Mouse (Mus musculus) CH12.LX (cell line): ENCODE data around the gene Chpf. TPM values are rescaled to one million over a fixed set of nuclear protein-coding genes. Genes with fewer than 3 reads are reported as not detected.
A peak's percentile ranks its signal among the peaks of the same experiment; 100 is the strongest.

Experiments
- DNase-seq: peaks from one replicate; pipeline ENCODE4 v3.0.0-alpha.2; 2013; ENCODE audit errors: extremely low read depth
- H3K27ac ChIP-seq: 2 replicates; pipeline ENCODE4 v1.5.1; 2012; ENCODE audit warnings: low read depth, mild to moderate bottlenecking, control low read depth, moderate library complexity; ENCODE audit not compliant: insufficient read depth
- H3K27me3 ChIP-seq: replicated peaks from 2 replicates; pipeline ENCODE3; 2012; ENCODE audit warnings: inconsistent platforms
- H3K36me3 ChIP-seq, 2 experiments: replicated peaks in 1 of 2; 2 replicates each; pipeline versions ENCODE3 to v1.6.1; 2012; ENCODE audit warnings: inconsistent platforms in 1 of 2, low read length in 1 of 2, mild to moderate bottlenecking in 1 of 2, mixed read lengths in 1 of 2, moderate library complexity in 1 of 2; ENCODE audit not compliant: control insufficient read depth in 1 of 2, insufficient read depth in 1 of 2
- H3K4me1 ChIP-seq, 2 experiments: 2 replicates each; pipeline ENCODE4 v1.6.1; 2012; ENCODE audit warnings: inconsistent platforms in 1 of 2, moderate library complexity in 1 of 2; ENCODE audit not compliant: insufficient read depth in 2 of 2, control insufficient read depth in 1 of 2
- H3K4me2 ChIP-seq: 2 replicates; pipeline ENCODE4 v1.6.1; 2012; ENCODE audit warnings: low read depth, mild to moderate bottlenecking, control low read depth; ENCODE audit not compliant: poor library complexity, insufficient read depth, severe bottlenecking
- H3K4me3 ChIP-seq, 3 experiments: fragments of 150-350 bp in 1 of 3; sonication (generic) in 1 of 3; replicated peaks in 1 of 3; 2 replicates each; pipeline versions ENCODE3 to v1.5.1; 2011 to 2012; ENCODE audit warnings: low read depth in 2 of 3, low read length in 2 of 3, mild to moderate bottlenecking in 2 of 3, moderate library complexity in 2 of 3, control low read depth in 1 of 3, improper control_type of control experiment in 1 of 3, inconsistent platforms in 1 of 3, mixed read lengths in 1 of 3; ENCODE audit not compliant: poor library complexity in 1 of 3
- H3K79me2 ChIP-seq: replicated peaks from 2 replicates; pipeline ENCODE4 v1.6.1; 2012; ENCODE audit warnings: mild to moderate bottlenecking, moderate library complexity; ENCODE audit not compliant: control insufficient read depth, poor library complexity, insufficient read depth, severe bottlenecking; ENCODE audit errors: extremely low read depth
- H3K9ac ChIP-seq: 2 replicates; pipeline ENCODE4 v1.6.1; 2012; ENCODE audit warnings: low read depth, mild to moderate bottlenecking, control low read depth, moderate library complexity; ENCODE audit not compliant: insufficient read depth
- H3K9me3 ChIP-seq: replicated peaks from 2 replicates; pipeline ENCODE3; 2012; ENCODE audit warnings: low read length, inconsistent platforms, mixed read lengths
- BHLHE40 ChIP-seq: IDR thresholded peaks from 2 replicates; pipeline ENCODE4 v1.6.1; 2011; ENCODE audit warnings: mild to moderate bottlenecking, low read depth, low read length, improper control_type of control experiment
- CHD2 ChIP-seq: IDR thresholded peaks from 2 replicates; pipeline ENCODE4 v1.6.1; 2011; ENCODE audit warnings: low read length, improper control_type of control experiment
- CTCF ChIP-seq, 2 experiments: IDR thresholded peaks in 1 of 2; conservative IDR thresholded peaks in 1 of 2; 2 replicates each; pipeline ENCODE4 v1.5.1; 2011 to 2012; ENCODE audit warnings: low read depth in 2 of 2, low read length in 2 of 2, improper control_type of control experiment in 1 of 2, inconsistent platforms in 1 of 2, mild to moderate bottlenecking in 1 of 2, moderate library complexity in 1 of 2
- ELF1 ChIP-seq: IDR thresholded peaks from 2 replicates; pipeline ENCODE4 v1.6.1; 2014; ENCODE audit warnings: low read depth, mild to moderate bottlenecking, inconsistent platforms, low read length, improper control_type of control experiment
- EP300 ChIP-seq: IDR thresholded peaks from 2 replicates; pipeline ENCODE4 v1.6.1; 2011; ENCODE audit warnings: low read length, improper control_type of control experiment
- HCFC1 ChIP-seq: IDR thresholded peaks from 2 replicates; pipeline ENCODE4 v1.6.1; 2012; ENCODE audit warnings: low read depth, mild to moderate bottlenecking, inconsistent platforms, low read length, improper control_type of control experiment
- IRF4 ChIP-seq: IDR thresholded peaks from 2 replicates; pipeline ENCODE4 v1.6.1; 2014; ENCODE audit warnings: low read depth, mild to moderate bottlenecking, inconsistent platforms, low read length, improper control_type of control experiment
- MAFK ChIP-seq: IDR thresholded peaks from 2 replicates; pipeline ENCODE4 v1.6.1; 2011; ENCODE audit warnings: low read length, improper control_type of control experiment; ENCODE audit not compliant: insufficient replicate concordance
- MAX ChIP-seq: IDR thresholded peaks from 2 replicates; pipeline ENCODE4 v1.6.1; 2011; ENCODE audit warnings: low read length, improper control_type of control experiment
- MEF2A ChIP-seq: IDR thresholded peaks from 2 replicates; pipeline ENCODE4 v1.6.1; 2014; ENCODE audit warnings: low read depth, mild to moderate bottlenecking, inconsistent platforms, low read length, improper control_type of control experiment, borderline replicate concordance
- MYC ChIP-seq: IDR thresholded peaks from 2 replicates; pipeline ENCODE4 v1.6.1; 2011; ENCODE audit warnings: low read depth, mild to moderate bottlenecking, improper control_type of control experiment, low read length
- NELFE ChIP-seq: IDR thresholded peaks from 2 replicates; pipeline ENCODE4 v1.6.1; 2011; ENCODE audit warnings: low read depth, low read length, improper control_type of control experiment
- NRF1 ChIP-seq: IDR thresholded peaks from 2 replicates; pipeline ENCODE4 v1.6.1; 2014; ENCODE audit warnings: low read depth, mild to moderate bottlenecking, inconsistent platforms, low read length, improper control_type of control experiment, moderate library complexity
- PAX5 ChIP-seq: IDR thresholded peaks from 2 replicates; pipeline ENCODE4 v1.6.1; 2012; ENCODE audit warnings: low read length, inconsistent platforms, mixed read lengths
- POLR2A ChIP-seq: IDR thresholded peaks from 2 replicates; pipeline ENCODE4 v1.6.1; 2011; ENCODE audit warnings: low read depth, mild to moderate bottlenecking, improper control_type of control experiment, low read length
- POLR2AphosphoS2 ChIP-seq: IDR thresholded peaks from 2 replicates; pipeline ENCODE4 v1.6.1; 2011; ENCODE audit warnings: low read depth, low read length, improper control_type of control experiment
- RAD21 ChIP-seq: IDR thresholded peaks from 2 replicates; pipeline ENCODE4 v1.6.1; 2011; ENCODE audit warnings: low read depth, mild to moderate bottlenecking, low read length, improper control_type of control experiment, moderate library complexity
- RCOR1 ChIP-seq: conservative IDR thresholded peaks from 2 replicates; pipeline ENCODE4 v1.6.1; 2012; ENCODE audit warnings: low read depth, mild to moderate bottlenecking, inconsistent platforms, low read length, improper control_type of control experiment
- SIN3A ChIP-seq: IDR thresholded peaks from 2 replicates; pipeline ENCODE4 v1.6.1; 2012; ENCODE audit warnings: low read length, improper control_type of control experiment, inconsistent platforms
- SMC3 ChIP-seq: IDR thresholded peaks from 2 replicates; pipeline ENCODE4 v1.6.1; 2011; ENCODE audit warnings: low read depth, low read length, improper control_type of control experiment
- TBP ChIP-seq: conservative IDR thresholded peaks from 2 replicates; pipeline ENCODE4 v1.6.1; 2011; ENCODE audit warnings: low read depth, low read length, improper control_type of control experiment
- UBTF ChIP-seq: IDR thresholded peaks from 2 replicates; pipeline ENCODE4 v1.6.1; 2012; ENCODE audit warnings: low read depth, mild to moderate bottlenecking, inconsistent platforms, low read length, improper control_type of control experiment, moderate library complexity
- ZC3H11A ChIP-seq: IDR thresholded peaks from 2 replicates; pipeline ENCODE4 v1.6.1; 2012; ENCODE audit warnings: low read depth, mild to moderate bottlenecking, inconsistent platforms, low read length, improper control_type of control experiment
- ZKSCAN1 ChIP-seq: IDR thresholded peaks from 2 replicates; pipeline ENCODE4 v1.6.1; 2012; ENCODE audit warnings: low read depth, inconsistent platforms, low read length, improper control_type of control experiment, borderline replicate concordance
- ZMIZ1 ChIP-seq: IDR thresholded peaks from 2 replicates; pipeline ENCODE4 v1.6.1; 2012; ENCODE audit warnings: low read depth, mild to moderate bottlenecking, inconsistent platforms, low read length, improper control_type of control experiment
- ZNF384 ChIP-seq: IDR thresholded peaks from 2 replicates; pipeline ENCODE4 v1.6.1; 2012; ENCODE audit warnings: low read depth, low read length, improper control_type of control experiment, inconsistent platforms
- dilution Hi-C: fragments of 300-500 bp; cut with MboI; formaldehyde crosslinking; loops from 2 replicates; pipeline ENCODE4 v1.14.3; 2020; ENCODE audit warnings: low sequenced_read_pairs; ENCODE audit not compliant: extremely low pct_unique_long_range_greater_than_20kb, extremely low pct_ligation_motif_present
- in situ Hi-C: fragments of 300-500 bp; cut with MboI; formaldehyde crosslinking; loops from 3 replicates; pipeline ENCODE4 v1.14.3; 2019; ENCODE audit warnings: low sequenced_read_pairs, low pct_ligation_motif_present, low pct_unique_long_range_greater_than_20kb, mixed read lengths
- polyA plus RNA-seq: library from polyadenylated mRNA; unstranded; fragments of >175 nt; gene quantifications from 2 replicates; pipeline ENCODE4 v1.2.1, GENCODE M21; 2012; ENCODE audit warnings: low read depth; ENCODE audit not compliant: insufficient read length
- total RNA-seq, 2 experiments: library from RNA; depleted of rRNA; stranded (reverse); fragments of 300-350 nt in 1 of 2; fragments of >200 nt in 1 of 2; gene quantifications; 2 replicates each; pipeline ENCODE4 v1.2.3; 2012 to 2014

The Chpf gene
- total and polyA plus RNA-seq, 3 experiments, result 14.6 to 30.4 (median 20.6) TPM

DNA sequence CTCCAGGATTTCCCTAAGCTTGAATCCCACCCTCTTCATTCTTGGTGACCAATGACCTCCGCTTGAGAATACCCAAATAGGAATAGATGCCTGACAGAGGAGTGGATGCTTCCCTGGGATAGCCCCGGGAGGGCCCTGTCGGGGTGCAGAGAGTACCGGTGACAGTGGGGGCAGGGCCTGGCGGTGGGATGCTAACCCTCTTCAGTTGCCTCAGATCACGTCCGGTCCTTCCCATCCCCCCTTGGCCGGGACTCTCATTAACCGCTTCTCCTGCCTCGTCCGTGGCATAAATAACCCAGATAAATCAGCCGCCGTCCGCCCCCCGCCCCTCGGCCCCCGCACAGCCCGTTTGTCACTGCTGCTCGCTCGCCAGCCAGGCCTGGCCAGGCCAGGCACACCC is 32.5 kb downstream of the Chpf start:
- dilution Hi-C loops (no loop called here), in situ Hi-C loops (no loop called here)
- Histone ChIP-seq H3K79me2 (no peaks in the 10 kb centered on the region), H3K9ac (no peak overlapping the region), H3K4me2 (peak overlapping the region; percentile 76; the same call in 1 of the 2 replicates), H3K36me3 (peaks cover 16 to 25% of the 10 kb centered on the region in 2 experiments), H3K27ac (no peak overlapping the region), H3K4me3 (peak overlapping the region in 1 of 3 experiments; percentile 16), H3K27me3 (peaks cover 54% of the 10 kb centered on the region), H3K9me3 (no peaks in the 10 kb centered on the region), H3K4me1 (peaks cover 18 to 32% of the 10 kb centered on the region in 2 experiments)
- TF ChIP-seq HCFC1 (no peak), POLR2A (no peak), MYC (no peak), MEF2A (no peak), MAFK (no peak), UBTF (no peak), ZKSCAN1 (no peak), POLR2AphosphoS2 (no peak), SIN3A (no peak), ELF1 (no peak), ZNF384 (no peak), CTCF (conservative IDR thresholded peaks at IDR 0.05 in 1 of 2, IDR thresholded peaks at IDR 0.05 in 1 of 2; ENCODE audit: low read depth in 2 of 2, low read length in 2 of 2) (no peak), PAX5 (no peak), EP300 (no peak)
- DNase-seq, result no peak

DNA sequence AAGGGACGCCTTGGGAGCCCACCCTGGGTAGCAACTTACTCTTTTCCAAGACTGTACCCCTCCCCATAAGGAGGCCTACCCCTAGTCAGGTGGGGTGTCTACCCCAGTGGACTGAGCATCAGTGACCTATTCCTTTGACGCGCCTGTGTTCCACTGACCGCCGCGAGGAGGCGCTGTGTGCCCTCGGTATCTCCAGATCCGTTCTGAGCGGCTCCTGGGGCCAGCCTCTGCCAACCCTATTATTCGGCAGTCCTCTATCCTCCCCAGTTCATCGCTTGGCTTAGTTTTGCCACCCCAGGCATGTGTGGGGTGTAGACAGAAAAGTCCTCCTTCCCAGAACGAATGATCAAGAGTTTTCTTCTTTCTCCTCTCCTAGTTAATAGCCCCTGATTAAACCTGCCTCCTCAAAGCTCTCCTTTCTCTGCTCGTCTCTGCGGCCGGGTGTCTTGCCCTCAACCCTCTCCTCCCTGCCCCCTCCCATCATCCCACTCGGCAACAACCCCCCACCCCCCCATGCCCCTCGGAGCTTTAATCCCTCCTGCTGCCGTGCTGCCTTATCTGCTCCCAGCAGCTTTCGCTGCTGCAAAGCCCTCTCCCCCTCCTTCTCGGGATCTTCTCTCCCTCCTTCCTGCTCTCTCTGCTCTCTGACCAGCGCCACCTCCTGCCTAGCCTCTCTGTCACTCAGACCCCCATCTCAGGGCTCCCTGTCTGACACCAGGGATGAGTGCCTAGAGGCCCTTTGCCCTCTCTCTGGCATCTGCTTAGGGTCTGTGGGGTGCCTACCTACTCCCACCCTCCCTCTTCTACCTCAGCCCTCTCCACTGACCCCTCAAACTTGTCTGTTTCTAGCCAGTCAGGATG is 33.1 kb downstream of the Chpf start:
- dilution Hi-C loops, result no loop called here
- Histone ChIP-seq H3K4me2 (peak overlapping the region; percentile 76), H3K4me1 (peaks cover 18 to 32% of the 10 kb centered on the region in 2 experiments), H3K36me3 (peaks cover 20 to 32% of the 10 kb centered on the region in 2 experiments), H3K27me3 (peaks cover 47% of the 10 kb centered on the region), H3K9ac (no peak overlapping the region; the same call in 1 of the 2 replicates), H3K4me3 (no peak overlapping the region), H3K9me3 (no peaks in the 10 kb centered on the region), H3K79me2 (no peaks in the 10 kb centered on the region), H3K27ac (no peak overlapping the region)
- peak; percentile 69 for DNase-seq
- in situ Hi-C loops, result no loop called here
- TF ChIP-seq TBP (no peak), SMC3 (peak; percentile 88), HCFC1 (no peak), ZC3H11A (peak; percentile 42), NRF1 (0 out of 2 replicates have a peak, but pooled peaks have one; percentile 20), MAX (0 out of 2 replicates have a peak, but pooled peaks have one; percentile 49), CHD2 (no peak), ELF1 (peak; percentile 39; the same call in 1 of the 2 replicates), ZMIZ1 (no peak), IRF4 (peak; percentile 64), BHLHE40 (0 out of 2 replicates have a peak, but pooled peaks have one; percentile 22), POLR2A (no peak), CTCF (conservative IDR thresholded peaks at IDR 0.05 in 1 of 2, IDR thresholded peaks at IDR 0.05 in 1 of 2; ENCODE audit: low read depth in 2 of 2, low read length in 2 of 2) (peak; percentile 90 to 95), RCOR1 (no peak), NELFE (peak; percentile 39; the same call in 1 of the 2 replicates), SIN3A (no peak), RAD21 (peak; percentile 82)
